Mouse (Mus musculus): ENCODE measurements at regions not wholly inside any gene's neighbourhood (a gene's known extent, or its start where the extent isn't known, plus 50 kb on each side); places are given as distances from the start of the nearest gene placed in this dataset.

GRCm38 (mm10) chr1:143881192-143881591 is 104.1 kb downstream of the Uchl5 start:
- DNase-seq (ENCODE audit: low spot score in 2 of 2): no peak

- no peak for DNase-seq (ENCODE audit: low spot score in 2 of 2)
Observed at GRCm38 (mm10) chr1:143879622-143880021, 102.5 kb downstream of the Uchl5 start.

GRCm38 (mm10) chr1:143878266-143878665 is 101.2 kb downstream of the Uchl5 start:
- no peak for DNase-seq (ENCODE audit: low spot score in 2 of 2)

- DNase-seq (ENCODE audit: low spot score in 2 of 2): no peak
Observed at GRCm38 (mm10) chr1:143860319-143860718, 83.2 kb downstream of the Uchl5 start.

GRCm38 (mm10) chr1:143858532-143858931 is 81.5 kb downstream of the Uchl5 start:
- no peak for DNase-seq (ENCODE audit: low spot score in 2 of 2)
